ENCODE assay signal across 8 mouse cellular contexts in the genomic region with DNA sequence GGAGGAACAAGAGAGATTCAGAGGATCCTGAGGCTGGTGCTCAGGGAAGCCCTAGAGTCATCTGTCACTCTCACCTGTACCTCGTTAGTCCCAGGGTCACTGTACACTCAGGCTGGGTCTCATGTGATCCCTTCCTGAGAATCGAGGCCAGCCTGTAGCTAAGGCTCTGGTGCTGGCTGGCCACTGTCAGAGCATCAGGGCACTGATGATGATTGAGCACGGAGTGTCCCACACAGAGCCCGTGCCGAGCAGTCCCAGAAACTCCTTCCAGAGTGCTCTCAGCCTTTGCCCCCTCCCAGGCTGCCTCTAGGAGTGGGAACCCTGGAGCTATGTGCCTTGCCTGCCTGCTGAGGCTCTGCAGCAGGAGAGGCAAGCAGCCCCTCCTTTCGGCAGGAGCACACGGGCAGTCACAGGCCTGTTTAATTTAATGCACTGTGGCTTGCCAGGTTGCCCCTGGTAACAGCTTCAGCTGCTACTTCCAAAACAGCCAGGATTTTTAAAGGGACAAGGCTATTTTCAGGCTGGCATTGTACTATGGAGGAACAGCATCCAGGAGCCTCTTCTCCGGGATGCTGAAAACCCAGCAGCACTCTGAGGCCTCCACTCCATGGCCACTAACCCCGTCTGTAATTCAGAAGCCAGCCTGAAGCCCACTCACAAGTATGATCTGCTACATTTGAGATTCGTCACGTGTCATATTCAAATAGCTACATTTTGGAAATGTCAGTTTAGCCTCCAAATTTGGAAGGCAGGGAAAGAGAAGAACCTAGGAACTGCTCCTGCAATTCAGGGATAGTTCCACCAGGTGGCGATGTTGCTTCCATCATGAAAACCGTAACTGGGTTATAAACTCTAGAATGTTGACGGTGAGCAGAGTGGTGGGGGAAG. TPM values are rescaled to one million over a fixed set of nuclear protein-coding genes. Genes with fewer than 3 reads are reported as not detected.
A peak's percentile ranks its signal among the peaks of the same experiment; 100 is the strongest.
DNase-seq lines count a peak whose midpoint lies in the region; ATAC-seq and TF ChIP-seq lines count a peak whose summit lies in the region.

No protein-coding gene starts in this region.

- DNase-seq in kidney, adult 18-20 months: peak; percentile 82
- DNase-seq in c-Kit-positive CD71-negative TER-119-negative erythroid progenitor cells, embryonic 14.5 days (ENCODE audit: low read depth): peak; percentile 52
- peak; percentile 81 for DNase-seq in forebrain, embryonic 11.5 days (ENCODE audit: low spot score)
- DNase-seq in hindbrain, postnatal 0 days (ENCODE audit: low spot score): peak; percentile 94
- DNase-seq in left cerebral cortex, adult 9 months (ENCODE audit: low spot score in 2 of 2): peak; percentile 83 to 96
- DNase-seq in midbrain, embryonic 14.5 days: peak; percentile 87
- peak; percentile 72 for DNase-seq in splenic B cell, adult 2 months (ENCODE audit: low read depth, low spot score)

- H3K4me2 ChIP-seq in kidney, embryonic 16.5 days (replicated peaks; ENCODE audit: low read depth, low read length): no peak overlapping the region
- no peak overlapping the region for H3K4me2 ChIP-seq in forebrain, embryonic 11.5 days (ENCODE audit: low read depth, low read length, severe bottlenecking)
- H3K4me2 ChIP-seq in hindbrain, postnatal 0 days (ENCODE audit: low read depth, low read length): peak overlapping the region; percentile 11; the same call in 1 of the 2 replicates
- H3K4me2 ChIP-seq in midbrain, embryonic 14.5 days (ENCODE audit: low read length): peak overlapping the region; percentile 30

- peak; percentile 84 for TF ChIP-seq CTCF in hindbrain, postnatal 0 days (IDR thresholded peaks at IDR 0.05; ENCODE audit: low read depth)

- no peak overlapping the region for H3K9ac ChIP-seq in kidney, embryonic 16.5 days (replicated peaks; ENCODE audit: low read length)
- H3K9ac ChIP-seq in forebrain, embryonic 11.5 days (ENCODE audit: low read length): no peak overlapping the region
- peak overlapping the region; percentile 45; the same call in 1 of the 2 replicates for H3K9ac ChIP-seq in hindbrain, postnatal 0 days (replicated peaks; ENCODE audit: low read length)
- H3K9ac ChIP-seq in midbrain, embryonic 14.5 days (replicated peaks; ENCODE audit: low read length): peak overlapping the region; percentile 12; the same call in 1 of the 2 replicates

- H3K4me1 ChIP-seq in kidney, embryonic 16.5 days (ENCODE audit: insufficient read depth, low read length): peaks cover 62% of the 10 kb centered on the region
- no peaks in the 10 kb centered on the region for H3K4me1 ChIP-seq in forebrain, embryonic 11.5 days (replicated peaks; ENCODE audit: control insufficient read depth, insufficient read depth, low read length)
- H3K4me1 ChIP-seq in hindbrain, postnatal 0 days (ENCODE audit: insufficient read depth, low read length): peaks cover 32% of the 10 kb centered on the region
- H3K4me1 ChIP-seq in midbrain, embryonic 14.5 days (ENCODE audit: control insufficient read depth, insufficient read depth, low read length): peaks cover 43% of the 10 kb centered on the region

- no peaks in the 10 kb centered on the region for H3K9me3 ChIP-seq in kidney, embryonic 16.5 days (ENCODE audit: low read length)
- H3K9me3 ChIP-seq in forebrain, embryonic 11.5 days (ENCODE audit: control insufficient read depth, low read length): no peaks in the 10 kb centered on the region
- H3K9me3 ChIP-seq in hindbrain, postnatal 0 days (ENCODE audit: low read length): no peaks in the 10 kb centered on the region
- no peaks in the 10 kb centered on the region for H3K9me3 ChIP-seq in midbrain, embryonic 14.5 days (ENCODE audit: control insufficient read depth, low read length)

- WGBS in kidney, embryonic 16.5 days: 20% methylated on average over 14 of the region's 14 CpGs
- WGBS in forebrain, embryonic 11.5 days: 33% methylated on average over 14 of the region's 14 CpGs
- WGBS in hindbrain, postnatal 0 days: 10% methylated on average over 14 of the region's 14 CpGs
- WGBS in midbrain, embryonic 14.5 days: 19% methylated on average over 14 of the region's 14 CpGs

- no peaks in the 10 kb centered on the region for H3K36me3 ChIP-seq in kidney, embryonic 16.5 days (ENCODE audit: insufficient read depth, low read length)
- H3K36me3 ChIP-seq in forebrain, embryonic 11.5 days (ENCODE audit: control insufficient read depth, insufficient read depth, low read length): no peaks in the 10 kb centered on the region
- H3K36me3 ChIP-seq in hindbrain, postnatal 0 days (ENCODE audit: insufficient read depth, low read length): no peaks in the 10 kb centered on the region
- no peaks in the 10 kb centered on the region for H3K36me3 ChIP-seq in midbrain, embryonic 14.5 days (ENCODE audit: control insufficient read depth, insufficient read depth, low read length)
- H3K36me3 ChIP-seq in splenic B cell, adult 2 months (ENCODE audit: control insufficient read depth, insufficient read depth, low read length, poor library complexity, severe bottlenecking): no peaks in the 10 kb centered on the region

- no peaks in the 10 kb centered on the region for H3K27me3 ChIP-seq in kidney, embryonic 16.5 days (ENCODE audit: insufficient read depth, low read length)
- H3K27me3 ChIP-seq in forebrain, embryonic 11.5 days (ENCODE audit: control insufficient read depth, insufficient read depth, low read length): no peaks in the 10 kb centered on the region
- no peaks in the 10 kb centered on the region for H3K27me3 ChIP-seq in hindbrain, postnatal 0 days (ENCODE audit: insufficient read depth, low read length)
- H3K27me3 ChIP-seq in midbrain, embryonic 14.5 days (ENCODE audit: control insufficient read depth, insufficient read depth, low read length): no peaks in the 10 kb centered on the region
- no peaks in the 10 kb centered on the region for H3K27me3 ChIP-seq in splenic B cell, adult 2 months (ENCODE audit: control insufficient read depth, insufficient read depth, low read length, poor library complexity, severe bottlenecking)

- no peak overlapping the region for H3K4me3 ChIP-seq in kidney, embryonic 16.5 days (ENCODE audit: low read length)
- no peak overlapping the region for H3K4me3 ChIP-seq in forebrain, embryonic 11.5 days (ENCODE audit: low read depth, low read length)
- H3K4me3 ChIP-seq in hindbrain, postnatal 0 days (ENCODE audit: low read length): no peak overlapping the region
- H3K4me3 ChIP-seq in midbrain, embryonic 14.5 days (replicated peaks; ENCODE audit: low read depth, low read length): no peak overlapping the region

- H3K27ac ChIP-seq in kidney, embryonic 16.5 days (ENCODE audit: low read length): no peak overlapping the region
- H3K27ac ChIP-seq in forebrain, embryonic 11.5 days (ENCODE audit: low read depth, low read length): no peak overlapping the region
- peak overlapping the region; percentile 85 for H3K27ac ChIP-seq in hindbrain, postnatal 0 days
- H3K27ac ChIP-seq in midbrain, embryonic 14.5 days (replicated peaks; ENCODE audit: low read depth, low read length): peak overlapping the region; percentile 79

- ATAC-seq in kidney, embryonic 16.5 days (ENCODE audit: low FRiP score, low TSS enrichment): no peak
- ATAC-seq in forebrain, embryonic 11.5 days (replicated peaks; ENCODE audit: low FRiP score): no peak
- peak; percentile 87 for ATAC-seq in hindbrain, postnatal 0 days
- peak; percentile 65 for ATAC-seq in midbrain, embryonic 14.5 days (ENCODE audit: low FRiP score, low TSS enrichment)

RNA-seq across cellular contexts. Expression of a gene that starts 8.3 kb away (rescaled TPM):
- polyA plus RNA-seq in kidney, embryonic 16.5 days (2015; fragmentation: Nextera tagmentation; extraction: Ambion mirVana): 6.7 and 7.1 TPM in 2 replicates
- 0.07 TPM in 1 of 2 replicates, not detected in the other for polyA plus RNA-seq in forebrain, embryonic 11.5 days (2014; fragmentation: Nextera tagmentation; extraction: Ambion mirVana)
- total RNA-seq in hindbrain, postnatal 0 days (2014; rRNA removed): 0.89 and 1.0 TPM in 2 replicates
- polyA plus RNA-seq in hindbrain, postnatal 0 days (2015; fragmentation: Nextera tagmentation; extraction: Ambion mirVana): 1.8 and 2.3 TPM in 2 replicates
- 3.3 and 3.5 TPM in 2 replicates for polyA plus RNA-seq in midbrain, embryonic 14.5 days (2014; fragmentation: Nextera tagmentation; extraction: Ambion mirVana)

RNA-seq across cellular contexts. Expression of a gene that starts 13.5 kb away (rescaled TPM):
- polyA plus RNA-seq in kidney, embryonic 16.5 days (2015; fragmentation: Nextera tagmentation; extraction: Ambion mirVana): not detected in 2 replicates
- 0.21 and 0.35 TPM in 2 replicates for polyA plus RNA-seq in forebrain, embryonic 11.5 days (2014; fragmentation: Nextera tagmentation; extraction: Ambion mirVana)
- 0.43 TPM in 1 of 2 replicates, not detected in the other for total RNA-seq in hindbrain, postnatal 0 days (2014; rRNA removed)
- polyA plus RNA-seq in hindbrain, postnatal 0 days (2015; fragmentation: Nextera tagmentation; extraction: Ambion mirVana): not detected in 2 replicates
- not detected in 2 replicates for polyA plus RNA-seq in midbrain, embryonic 14.5 days (2014; fragmentation: Nextera tagmentation; extraction: Ambion mirVana)

RNA-seq across cellular contexts. Expression of a gene that starts 20.3 kb away (rescaled TPM):
- polyA plus RNA-seq in kidney, embryonic 16.5 days (2015; fragmentation: Nextera tagmentation; extraction: Ambion mirVana): 16.0 and 17.9 TPM in 2 replicates
- 13.3 and 13.9 TPM in 2 replicates for polyA plus RNA-seq in forebrain, embryonic 11.5 days (2014; fragmentation: Nextera tagmentation; extraction: Ambion mirVana)
- total RNA-seq in hindbrain, postnatal 0 days (2014; rRNA removed): 8.4 and 12.1 TPM in 2 replicates
- polyA plus RNA-seq in hindbrain, postnatal 0 days (2015; fragmentation: Nextera tagmentation; extraction: Ambion mirVana): 7.4 and 9.1 TPM in 2 replicates
- polyA plus RNA-seq in midbrain, embryonic 14.5 days (2014; fragmentation: Nextera tagmentation; extraction: Ambion mirVana): 7.8 and 8.8 TPM in 2 replicates

RNA-seq across cellular contexts. Expression of a gene that starts 48.2 kb away (rescaled TPM):
- polyA plus RNA-seq in kidney, embryonic 16.5 days (2015; fragmentation: Nextera tagmentation; extraction: Ambion mirVana): 126 and 139 TPM in 2 replicates
- polyA plus RNA-seq in forebrain, embryonic 11.5 days (2014; fragmentation: Nextera tagmentation; extraction: Ambion mirVana): 99.2 and 101 TPM in 2 replicates
- total RNA-seq in hindbrain, postnatal 0 days (2014; rRNA removed): 106 and 118 TPM in 2 replicates
- 83.0 and 84.0 TPM in 2 replicates for polyA plus RNA-seq in hindbrain, postnatal 0 days (2015; fragmentation: Nextera tagmentation; extraction: Ambion mirVana)
- 104 and 121 TPM in 2 replicates for polyA plus RNA-seq in midbrain, embryonic 14.5 days (2014; fragmentation: Nextera tagmentation; extraction: Ambion mirVana)

Comparison
In these comparisons a context has a peak if more than half of its experiments do, and no peak if none do; other contexts are left out.
1. ATAC-seq: peak in hindbrain, postnatal 0 days (single experiment) and midbrain, embryonic 14.5 days (single experiment); none in kidney, embryonic 16.5 days (single experiment) and forebrain, embryonic 11.5 days (single experiment).
2. H3K27ac ChIP-seq: peak in hindbrain, postnatal 0 days (single experiment) and midbrain, embryonic 14.5 days (single experiment); none in kidney, embryonic 16.5 days (single experiment) and forebrain, embryonic 11.5 days (single experiment).
3. H3K4me2 ChIP-seq: peak in hindbrain, postnatal 0 days (single experiment) and midbrain, embryonic 14.5 days (single experiment); none in kidney, embryonic 16.5 days (single experiment) and forebrain, embryonic 11.5 days (single experiment).
4. H3K9ac ChIP-seq: peak in hindbrain, postnatal 0 days (single experiment) and midbrain, embryonic 14.5 days (single experiment); none in kidney, embryonic 16.5 days (single experiment) and forebrain, embryonic 11.5 days (single experiment).
5. Peak in every context shown above with its lines, with median percentiles within 50 percentile points of each other: DNase-seq.